Mouse (Mus musculus): ENCODE results near the gene Hspa4. TPM values are rescaled to one million over a fixed set of nuclear protein-coding genes. Genes with fewer than 3 reads are reported as not detected.

Gene Hspa4
- total and polyA plus RNA-seq, 3 experiments = 184 to 585 (median 363) TPM

GRCm38 (mm10) chr11:53296880-53297279, 3.4 kb downstream of the Hspa4 start:
- in situ Hi-C loops (cut with MboI; ENCODE audit: low pct_ligation_motif_present, low pct_unique_long_range_greater_than_20kb, low sequenced_read_pairs) = no loop called here

DNA sequence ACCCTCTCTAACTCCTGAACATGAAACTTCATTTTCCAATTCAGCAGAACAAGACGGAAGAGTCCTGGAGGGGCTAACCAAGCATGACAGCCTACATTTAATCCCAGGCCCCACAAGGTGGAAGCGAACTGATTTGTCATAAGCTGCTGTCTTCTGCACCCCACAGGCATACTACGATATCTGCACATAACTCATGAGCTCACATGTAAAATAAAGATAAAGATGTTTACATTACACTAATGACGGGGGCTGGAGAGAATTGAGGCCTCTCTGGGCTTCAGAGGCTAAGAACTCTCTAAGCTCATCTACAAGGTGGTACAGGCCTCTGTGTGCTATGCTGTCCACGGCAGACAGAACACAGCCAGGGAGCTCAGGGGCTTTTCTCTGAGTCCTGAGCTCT, 5.8 kb downstream of the Hspa4 start:
- Histone ChIP-seq H3K4me1 (ENCODE audit: control insufficient read depth in 1 of 2, insufficient read depth in 2 of 2) (peaks cover 6 to 48% of the 10 kb centered on the region in 2 experiments), H3K27ac (ENCODE audit: insufficient read depth, low read depth) (no peak overlapping the region), H3K79me2 (replicated peaks; ENCODE audit: control insufficient read depth, extremely low read depth, insufficient read depth, poor library complexity, severe bottlenecking) (peaks cover 97% of the 10 kb centered on the region), H3K36me3 (replicated peaks in 1 of 2; ENCODE audit: control insufficient read depth in 1 of 2, insufficient read depth in 1 of 2, low read length in 1 of 2) (peaks cover 27 to 84% of the 10 kb centered on the region in 2 experiments), H3K27me3 (replicated peaks) (no peaks in the 10 kb centered on the region), H3K9ac (ENCODE audit: insufficient read depth, low read depth) (no peak overlapping the region), H3K9me3 (replicated peaks; ENCODE audit: low read length) (no peaks in the 10 kb centered on the region), H3K4me2 (ENCODE audit: insufficient read depth, low read depth, poor library complexity, severe bottlenecking) (no peak overlapping the region), H3K4me3 (replicated peaks in 1 of 3; ENCODE audit: low read depth in 2 of 3, low read length in 2 of 3, poor library complexity in 1 of 3) (no peak overlapping the region)
- TF ChIP-seq POLR2AphosphoS2 (IDR thresholded peaks at IDR 0.05; ENCODE audit: low read depth, low read length) = 0 out of 2 replicates have a peak, but pooled peaks have one; percentile 19
- no peak for TF ChIP-seq JUND (conservative IDR thresholded peaks at IDR 0.05; ENCODE audit: low read depth, low read length)
- TF ChIP-seq ZC3H11A (IDR thresholded peaks at IDR 0.05; ENCODE audit: low read depth, low read length) = no peak
- dilution Hi-C loops (cut with MboI; ENCODE audit: extremely low pct_ligation_motif_present, extremely low pct_unique_long_range_greater_than_20kb, low sequenced_read_pairs) (no loop called here), in situ Hi-C loops (cut with MboI; ENCODE audit: low pct_ligation_motif_present, low pct_unique_long_range_greater_than_20kb, low sequenced_read_pairs) (no loop called here)
- no peak for DNase-seq (ENCODE audit: extremely low read depth)

More at GRCm38 (mm10) chr11:53296880-53297279, 3.4 kb downstream of the Hspa4 start:
- 0 out of 2 replicates have a peak overlapping the region, but pooled peaks have one; percentile 4 for H3K27ac ChIP-seq (ENCODE audit: insufficient read depth, low read depth)
- DNase-seq (ENCODE audit: extremely low read depth) = no peak
- H3K9me3 ChIP-seq (replicated peaks; ENCODE audit: low read length) = no peaks in the 10 kb centered on the region
- no peak overlapping the region for H3K4me3 ChIP-seq (replicated peaks in 1 of 3; ENCODE audit: low read depth in 2 of 3, low read length in 2 of 3, poor library complexity in 1 of 3)
- no peaks in the 10 kb centered on the region for H3K27me3 ChIP-seq (replicated peaks)
- H3K79me2 ChIP-seq (replicated peaks; ENCODE audit: control insufficient read depth, extremely low read depth, insufficient read depth, poor library complexity, severe bottlenecking) = peaks cover 81% of the 10 kb centered on the region
- H3K4me1 ChIP-seq (ENCODE audit: control insufficient read depth in 1 of 2, insufficient read depth in 2 of 2) = peaks cover 6 to 53% of the 10 kb centered on the region in 2 experiments
- dilution Hi-C loops (cut with MboI; ENCODE audit: extremely low pct_ligation_motif_present, extremely low pct_unique_long_range_greater_than_20kb, low sequenced_read_pairs) = no loop called here
- TF ChIP-seq NELFE (IDR thresholded peaks at IDR 0.05; ENCODE audit: low read depth, low read length) (no peak), CHD2 (IDR thresholded peaks at IDR 0.05; ENCODE audit: low read length) (no peak), JUN (IDR thresholded peaks at IDR 0.05; ENCODE audit: insufficient read depth, low read depth, low read length) (no peak), UBTF (IDR thresholded peaks at IDR 0.05; ENCODE audit: low read depth, low read length) (no peak), JUND (conservative IDR thresholded peaks at IDR 0.05; ENCODE audit: low read depth, low read length) (no peak), POLR2A (IDR thresholded peaks at IDR 0.05; ENCODE audit: low read depth, low read length) (peak; percentile 47), SIN3A (IDR thresholded peaks at IDR 0.05; ENCODE audit: low read length) (no peak), E2F4 (IDR thresholded peaks at IDR 0.05; ENCODE audit: insufficient replicate concordance, low read depth, low read length) (no peak), MAZ (IDR thresholded peaks at IDR 0.05; ENCODE audit: low read depth, low read length) (no peak), EP300 (IDR thresholded peaks at IDR 0.05; ENCODE audit: low read length) (no peak), KAT2A (IDR thresholded peaks at IDR 0.05; ENCODE audit: insufficient replicate concordance, low read length) (no peak), CTCF (conservative IDR thresholded peaks at IDR 0.05 in 1 of 2, IDR thresholded peaks at IDR 0.05 in 1 of 2; ENCODE audit: low read depth in 2 of 2, low read length in 2 of 2) (no peak), ZMIZ1 (IDR thresholded peaks at IDR 0.05; ENCODE audit: low read depth, low read length) (no peak), MXI1 (IDR thresholded peaks at IDR 0.05; ENCODE audit: low read depth, low read length) (peak; percentile 39; the same call in 1 of the 2 replicates), TCF12 (IDR thresholded peaks at IDR 0.05; ENCODE audit: low read depth, low read length) (no peak), MYC (IDR thresholded peaks at IDR 0.05; ENCODE audit: low read depth, low read length) (peak; percentile 1; the same call in 1 of the 2 replicates), HCFC1 (IDR thresholded peaks at IDR 0.05; ENCODE audit: low read depth, low read length) (no peak), RCOR1 (conservative IDR thresholded peaks at IDR 0.05; ENCODE audit: low read depth, low read length) (no peak), ETS1 (conservative IDR thresholded peaks at IDR 0.05; ENCODE audit: low read depth, low read length) (no peak), ZNF384 (IDR thresholded peaks at IDR 0.05; ENCODE audit: low read depth, low read length) (peak; percentile 61), CHD1 (IDR thresholded peaks at IDR 0.05; ENCODE audit: low read depth, low read length) (no peak), TBP (conservative IDR thresholded peaks at IDR 0.05; ENCODE audit: low read depth, low read length) (no peak)
- peak overlapping the region; percentile 39; the same call in 1 of the 2 replicates for H3K9ac ChIP-seq (ENCODE audit: insufficient read depth, low read depth)
- H3K4me2 ChIP-seq (ENCODE audit: insufficient read depth, low read depth, poor library complexity, severe bottlenecking) = peak overlapping the region; percentile 52
- peaks cover 10 to 61% of the 10 kb centered on the region in 2 experiments for H3K36me3 ChIP-seq (replicated peaks in 1 of 2; ENCODE audit: control insufficient read depth in 1 of 2, insufficient read depth in 1 of 2, low read length in 1 of 2)
